Mouse (Mus musculus): ENCODE measurements around the gene Cdk19. TPM values are rescaled to one million over a fixed set of nuclear protein-coding genes. Genes with fewer than 3 reads are reported as not detected.

Gene Cdk19
- total RNA-seq, 2 experiments from 2014 or later: 7.2 to 8.4 TPM

DNA sequence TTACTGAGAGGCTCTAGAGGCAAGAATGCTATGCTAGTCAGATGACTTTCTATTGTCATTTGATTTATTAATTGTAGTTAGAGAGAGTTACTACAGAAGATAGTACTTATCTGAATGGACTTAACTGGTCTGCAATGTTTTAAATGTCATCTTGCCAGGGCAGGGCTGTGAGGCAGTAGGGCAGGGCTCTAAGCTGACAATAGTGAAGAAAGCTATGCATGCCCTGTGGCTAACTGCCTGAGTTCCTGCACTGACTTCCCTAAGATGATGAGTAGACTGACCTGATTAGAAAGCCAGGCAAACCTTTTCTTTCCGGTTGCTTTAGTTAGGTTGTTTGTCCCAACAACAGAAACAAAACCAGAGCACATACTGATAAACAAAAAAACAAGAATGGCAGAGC is 102.7 kb downstream of the Cdk19 start:
- DNase-seq: no peak

DNA sequence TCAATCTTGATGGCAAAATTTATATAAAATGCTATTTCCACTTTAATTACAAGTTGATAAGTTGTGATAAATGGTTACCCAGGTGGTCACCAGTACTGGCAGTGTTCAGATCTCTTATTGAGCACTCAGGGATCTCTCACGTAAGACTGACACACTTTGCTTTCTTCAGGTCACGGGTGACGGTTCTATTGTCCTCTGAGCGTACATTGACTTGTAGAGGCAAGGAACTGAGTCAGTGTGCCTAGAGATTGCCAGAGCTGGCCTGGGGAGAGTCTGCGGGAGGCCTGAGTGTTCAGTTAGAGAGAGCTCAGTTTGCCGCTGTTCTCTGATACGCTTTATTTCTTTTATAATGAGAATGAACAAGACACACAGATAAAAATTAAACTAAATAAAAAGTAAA is 104.0 kb downstream of the Cdk19 start:
- DNase-seq: no peak

- no peak for DNase-seq
Measured at GRCm38 (mm10) chr10:40443806-40444357, 104.5 kb downstream of the Cdk19 start.

- no peak for DNase-seq
Measured at GRCm38 (mm10) chr10:40444586-40444985, 105.2 kb downstream of the Cdk19 start.

DNA sequence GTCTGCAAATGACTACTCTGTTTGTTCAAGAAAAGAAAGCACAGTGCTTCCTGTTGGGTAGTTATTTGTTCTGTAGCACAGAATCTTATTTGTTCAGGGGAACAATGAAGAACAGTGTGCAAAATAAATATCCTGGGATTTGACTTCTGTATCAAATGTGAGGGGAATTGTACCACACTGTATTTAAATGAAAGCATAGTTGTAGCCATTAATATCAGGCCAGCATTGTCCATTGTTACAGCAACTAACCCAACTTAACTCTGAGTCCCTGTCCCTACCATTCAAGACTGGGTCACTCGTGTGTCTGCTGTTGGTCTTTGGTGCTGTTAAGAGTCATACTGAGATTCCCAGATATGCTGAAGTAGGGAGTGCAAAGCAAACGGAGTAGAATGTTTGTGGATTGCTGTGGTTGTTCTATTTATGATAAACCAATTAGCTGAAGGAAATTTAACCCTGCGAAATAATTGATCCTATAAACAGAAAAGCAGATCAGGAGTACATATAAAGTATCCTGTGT is 106.8 kb downstream of the Cdk19 start:
- no peak for DNase-seq

- DNase-seq: no peak
Measured at GRCm38 (mm10) chr10:40446630-40447029, 107.3 kb downstream of the Cdk19 start.

DNA sequence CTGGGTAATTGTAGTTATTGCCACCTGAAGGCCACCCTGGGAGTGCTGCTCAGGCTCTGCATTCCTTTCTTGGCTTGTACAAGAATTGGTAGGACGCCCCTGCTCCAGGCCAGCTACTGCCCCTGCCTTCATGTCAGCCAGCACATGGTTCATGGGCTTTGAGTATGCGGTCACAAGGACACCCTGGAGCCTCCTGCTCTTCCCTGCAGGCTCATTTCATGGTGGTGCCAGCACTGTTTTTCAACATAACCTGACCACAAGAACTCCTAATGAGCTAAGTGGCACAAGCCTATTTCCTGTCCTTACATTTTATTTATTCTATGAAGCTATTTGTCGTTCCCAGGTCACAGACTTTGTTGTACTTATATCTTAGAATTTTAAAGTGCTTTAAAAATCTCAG is 107.9 kb downstream of the Cdk19 start:
- no peak for DNase-seq

DNA sequence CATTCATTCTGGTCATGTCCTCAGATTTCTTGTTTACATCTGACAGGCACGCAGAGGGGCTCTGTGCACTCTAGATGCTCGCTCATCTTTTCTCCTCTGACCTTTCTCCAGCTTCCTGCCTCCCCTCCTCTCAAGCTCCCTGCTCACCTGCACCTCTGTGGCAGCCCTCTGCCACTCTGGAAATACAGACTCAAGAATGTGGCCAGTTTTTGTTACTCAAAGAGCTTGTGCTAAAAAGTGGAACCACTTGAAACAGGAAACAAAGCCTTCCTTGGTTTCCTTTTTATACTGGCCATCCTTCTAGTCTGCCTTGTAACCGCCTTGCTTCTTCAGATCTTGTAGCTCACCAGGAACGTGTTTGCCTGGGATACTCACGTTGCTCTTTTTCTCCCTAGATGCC is 108.6 kb downstream of the Cdk19 start:
- DNase-seq: no peak

GRCm38 (mm10) chr10:40448444-40448843 is 109.1 kb downstream of the Cdk19 start:
- no peak for DNase-seq

GRCm38 (mm10) chr10:40449571-40449970 is 110.2 kb downstream of the Cdk19 start:
- no peak for DNase-seq

GRCm38 (mm10) chr10:40450171-40450570 is 110.8 kb downstream of the Cdk19 start:
- no peak for DNase-seq

- no peak for DNase-seq
Measured at GRCm38 (mm10) chr10:40457116-40457515, 117.8 kb downstream of the Cdk19 start.

DNA sequence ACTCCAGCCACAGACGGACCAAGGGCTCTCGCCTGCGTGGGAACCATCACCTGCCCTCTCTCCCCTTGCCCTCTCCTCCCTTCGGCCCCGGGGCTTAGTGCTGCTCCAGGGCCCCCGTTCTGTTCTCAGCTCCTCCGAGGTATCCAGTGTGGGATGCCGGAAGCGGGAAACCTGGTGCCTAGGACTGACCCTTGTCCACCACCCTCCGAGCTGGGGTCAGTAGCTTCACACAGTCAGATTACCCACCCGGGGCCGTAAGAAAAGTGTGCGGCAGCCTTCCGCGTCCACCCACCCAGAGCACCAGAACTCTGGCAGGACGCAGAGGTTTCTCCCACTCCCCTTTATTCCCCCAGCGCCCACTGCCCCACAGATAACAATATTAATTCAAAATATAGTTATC is 119.8 kb downstream of the Cdk19 start:
- no peak for DNase-seq

DNA sequence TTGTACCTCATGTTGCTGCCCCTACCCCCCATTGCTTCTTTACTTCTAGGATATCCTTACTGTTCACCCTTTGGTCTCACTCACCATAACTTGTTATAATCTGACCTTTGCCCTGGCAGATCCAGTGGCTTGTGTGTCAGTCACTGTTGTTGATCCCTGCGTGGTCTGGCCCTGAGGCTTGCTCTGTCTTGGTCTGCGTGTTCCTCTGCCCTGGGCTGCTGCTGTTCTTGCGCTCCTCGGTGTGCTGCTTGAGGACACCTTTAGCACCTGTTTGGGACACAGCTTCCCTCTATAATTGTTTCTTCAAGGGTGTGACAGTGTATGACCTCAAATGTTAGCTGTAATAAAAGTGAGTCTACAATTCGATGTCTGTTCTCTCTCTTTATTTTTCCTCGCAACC is 122.0 kb downstream of the Cdk19 start:
- no peak for DNase-seq

DNA sequence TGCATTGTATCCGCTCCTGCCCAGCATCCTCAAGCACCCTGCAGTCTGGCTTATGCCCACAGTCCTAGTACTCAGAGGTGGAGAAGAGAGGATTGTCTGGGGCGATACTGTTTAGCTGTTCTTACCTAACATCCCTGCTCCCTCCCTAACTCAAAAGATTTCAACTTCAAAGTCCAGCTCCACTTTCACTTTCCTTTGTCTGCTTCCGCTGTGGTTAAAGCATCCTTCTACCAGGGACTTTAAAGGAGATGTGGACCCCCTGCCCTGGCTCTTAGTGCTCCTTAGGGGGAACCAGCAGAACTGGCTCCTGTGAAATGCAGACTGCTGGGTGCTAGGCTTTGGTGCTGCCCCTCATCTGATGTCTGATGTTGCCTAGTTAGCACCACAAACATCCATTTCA is 122.9 kb downstream of the Cdk19 start:
- DNase-seq: no peak

- no peak for DNase-seq
Measured at GRCm38 (mm10) chr10:40467174-40467911, 128.0 kb downstream of the Cdk19 start.

- DNase-seq: no peak
Measured at GRCm38 (mm10) chr10:40467912-40468254, 128.5 kb downstream of the Cdk19 start.

DNA sequence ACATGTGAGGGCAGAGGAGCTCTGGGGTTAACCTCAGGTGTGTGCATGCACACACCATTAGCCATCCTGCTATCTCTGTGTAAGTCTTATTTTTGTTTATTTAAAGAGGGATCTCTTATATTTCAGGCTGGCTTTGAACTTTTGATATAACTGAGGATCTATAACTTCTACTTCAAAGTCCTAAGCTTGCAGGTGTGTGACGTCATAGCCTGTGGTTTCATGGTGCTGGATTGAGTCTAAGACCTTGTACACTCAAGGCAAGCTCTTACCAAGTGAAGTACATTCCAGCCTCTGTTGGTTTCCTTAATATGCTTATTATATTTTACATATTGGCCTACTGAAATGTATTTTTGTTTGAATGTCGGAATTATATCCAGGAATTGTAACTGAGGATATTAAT is 129.8 kb downstream of the Cdk19 start:
- no peak for DNase-seq

GRCm38 (mm10) chr10:40476535-40477285 is 137.3 kb downstream of the Cdk19 start:
- DNase-seq: no peak

DNA sequence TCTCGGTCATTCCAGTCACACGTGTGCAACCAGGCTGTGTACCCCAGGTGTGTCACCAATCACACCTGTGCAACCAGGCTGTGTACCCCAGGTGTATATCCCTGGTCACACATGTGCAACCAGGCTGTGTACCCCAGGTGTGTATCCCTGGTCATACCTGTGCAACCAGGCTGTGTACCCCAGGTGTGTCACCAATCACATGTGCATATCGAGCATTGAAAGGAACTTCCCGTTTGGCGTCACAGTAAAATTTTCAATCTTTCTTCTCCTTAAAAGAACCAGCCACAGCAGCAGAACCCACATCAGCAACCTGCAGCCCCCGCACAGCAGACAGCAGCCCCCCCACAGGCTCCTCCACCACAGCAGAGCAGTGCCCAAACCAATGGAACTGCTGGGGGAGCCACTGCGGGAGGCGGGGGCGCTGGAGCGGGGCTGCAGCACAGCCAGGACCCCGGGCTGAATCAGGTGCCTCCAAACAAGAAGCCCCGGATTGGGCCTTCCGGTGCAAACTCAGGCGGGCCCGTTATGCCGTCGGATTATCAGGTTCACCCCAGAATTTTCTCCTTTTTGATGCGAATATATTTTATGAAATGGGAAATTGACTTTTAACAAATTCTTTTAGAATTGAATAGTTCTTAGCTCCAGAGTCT is 138.2 kb downstream of the Cdk19 start:
- DNase-seq: no peak

DNA sequence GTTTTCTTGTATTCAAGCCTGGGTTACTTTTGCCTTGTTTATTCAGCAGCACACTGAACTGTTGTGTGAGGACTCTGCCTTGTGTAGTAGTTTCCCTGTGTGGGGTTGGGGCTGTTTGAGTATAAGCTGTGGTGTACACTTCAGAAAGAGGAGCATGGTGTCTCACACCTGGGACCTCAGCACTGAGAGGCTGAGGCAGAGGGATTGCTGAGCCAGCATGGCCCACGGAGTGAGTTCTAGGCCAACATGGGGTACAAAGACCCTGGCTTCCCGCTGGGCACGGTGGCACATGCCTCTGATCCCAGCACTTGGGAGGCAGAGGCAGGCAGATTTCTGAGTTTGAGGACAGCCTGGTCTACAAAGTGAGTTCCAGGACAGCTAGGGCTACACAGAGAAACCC is 139.3 kb downstream of the Cdk19 start:
- no peak for DNase-seq

- DNase-seq: no peak
Measured at GRCm38 (mm10) chr10:40479216-40479615, 139.9 kb downstream of the Cdk19 start.

DNA sequence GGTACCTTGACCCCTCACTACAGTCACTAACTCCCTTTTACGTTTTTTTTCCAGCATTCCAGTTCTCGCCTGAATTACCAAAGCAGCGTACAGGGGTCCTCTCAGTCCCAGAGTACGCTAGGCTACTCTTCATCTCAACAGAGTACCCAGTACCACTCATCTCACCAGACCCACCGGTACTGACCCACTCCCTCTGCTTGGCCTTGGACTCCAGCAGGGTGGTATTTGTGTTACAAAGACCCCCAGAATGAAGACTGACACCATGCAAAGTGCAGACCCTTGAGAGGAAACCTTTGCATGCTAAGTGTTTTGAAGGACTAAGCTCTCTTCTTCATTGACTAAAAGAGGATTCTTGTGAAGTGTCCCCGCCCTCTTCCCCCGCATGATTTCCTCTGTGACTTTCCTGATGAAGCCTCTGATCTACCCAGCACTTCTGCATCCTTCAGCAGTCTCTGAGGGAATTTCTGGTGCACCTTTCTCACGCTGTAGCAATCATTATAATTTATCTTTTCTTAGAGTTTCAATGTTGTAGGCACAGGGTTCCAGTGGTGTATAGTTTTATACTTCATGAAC is 140.3 kb downstream of the Cdk19 start:
- DNase-seq: no peak

Data from gastrocnemius, postnatal 10 days (tissue).